18 mouse cellular contexts compared by ENCODE assay signal in the genomic region with DNA sequence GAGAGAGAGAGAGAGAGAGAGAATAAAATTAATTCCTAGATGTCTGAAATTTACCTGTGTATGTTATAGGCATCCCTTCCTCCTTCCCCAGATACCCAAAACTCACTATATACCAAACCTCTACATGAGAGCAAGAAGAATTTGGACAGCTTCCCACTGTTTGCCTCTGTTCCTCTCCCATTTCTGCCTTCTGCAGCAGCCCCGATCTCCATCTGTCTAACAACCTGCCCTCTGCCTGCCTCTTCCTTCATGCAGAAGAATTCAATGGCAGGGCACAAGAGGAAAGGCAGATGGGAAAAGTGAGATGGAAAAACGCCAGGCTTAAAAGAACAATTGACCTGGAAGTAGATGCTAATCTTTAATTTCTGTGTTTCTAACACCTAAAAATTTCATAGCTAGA. TPM values are rescaled to one million over a fixed set of nuclear protein-coding genes. Genes with fewer than 3 reads are reported as not detected.
"Had no signal": no experiment of that assay in that cellular context is flagged by ENCODE, and none has a peak within 500 bp of the region (broad histone marks: within the 10 kb centered on the region; RNA-seq: fewer than 3 reads in every experiment).

No protein-coding gene starts in this region.

- H3K27ac ChIP-seq: kidney, embryonic 15.5 days; limb, embryonic 10.5 days; liver, embryonic 15.5 days; neural tube, embryonic 13.5 days; stomach, embryonic 15.5 days had no signal

- H3K36me3 ChIP-seq: kidney, embryonic 15.5 days; limb, embryonic 10.5 days; liver, embryonic 15.5 days; neural tube, embryonic 13.5 days; stomach, embryonic 15.5 days had no signal

- DNase-seq: kidney, adult 2 months; kidney, postnatal 14 days; lung, adult 2 months; lung, postnatal 36 days; midbrain, embryonic 14.5 days; right cerebral cortex, postnatal 14 days; thymus, adult 2 months; thymus, postnatal 25 days had no signal

- H3K9ac ChIP-seq: kidney, embryonic 15.5 days; liver, embryonic 15.5 days; neural tube, embryonic 13.5 days; stomach, embryonic 15.5 days had no signal

- H3K4me1 ChIP-seq: liver, embryonic 15.5 days had no signal

- ATAC-seq: lung, postnatal 0 days had no signal

- H3K4me2 ChIP-seq: kidney, embryonic 15.5 days; liver, embryonic 11.5 days; liver, embryonic 15.5 days; neural tube, embryonic 13.5 days; stomach, embryonic 15.5 days had no signal

- H3K9me3 ChIP-seq: kidney, embryonic 15.5 days; limb, embryonic 10.5 days; liver, embryonic 15.5 days; neural tube, embryonic 13.5 days; stomach, embryonic 15.5 days had no signal

- H3K4me3 ChIP-seq: kidney, embryonic 15.5 days; limb, embryonic 10.5 days; liver, embryonic 15.5 days; neural tube, embryonic 13.5 days; stomach, embryonic 15.5 days had no signal

RNA-seq across cellular contexts. Expression of a gene that starts 5.0 kb away (rescaled TPM):
- total RNA-seq: megakaryocyte progenitor cell, adult 5-6 weeks; monocyte, adult 5-6 weeks had no signal
- polyA plus RNA-seq: large intestine, adult 2 months; liver, embryonic 11.5 days; liver, embryonic 15.5 days; lung, postnatal 0 days had no signal
